Mouse (Mus musculus) midbrain, embryonic 13.5 days (tissue): ENCODE results near the gene Ddc. TPM values are rescaled to one million over a fixed set of nuclear protein-coding genes. Genes with fewer than 3 reads are reported as not detected.

Experiments used
- ATAC-seq: fragments of 200-750 bp; cut with Nextera tagmentation; 2 replicates; pipeline ENCODE4 v1.8.0; 2017; ENCODE audit warnings: mild to moderate bottlenecking, moderate TSS enrichment, moderate library complexity
- H3K27ac ChIP-seq: fragments of 300-500 bp; sonication (generic); 2 replicates; pipeline ENCODE4 v1.5.1; 2015; ENCODE audit warnings: inconsistent platforms, mild to moderate bottlenecking, moderate library complexity
- H3K27me3 ChIP-seq: fragments of 300-500 bp; sonication (generic); 2 replicates; pipeline ENCODE4 v1.6.1; 2015; ENCODE audit warnings: mild to moderate bottlenecking, inconsistent platforms
- H3K36me3 ChIP-seq: fragments of 300-500 bp; sonication (generic); 2 replicates; pipeline ENCODE4 v1.6.1; 2015; ENCODE audit warnings: mild to moderate bottlenecking, inconsistent platforms
- H3K4me1 ChIP-seq: fragments of 300-500 bp; sonication (generic); replicated peaks from 2 replicates; pipeline ENCODE4 v1.6.1; 2015; ENCODE audit warnings: inconsistent platforms
- H3K4me2 ChIP-seq: fragments of 300-500 bp; sonication (generic); replicated peaks from 2 replicates; pipeline ENCODE4 v1.6.1; 2015; ENCODE audit warnings: moderate library complexity, mild to moderate bottlenecking, inconsistent platforms
- H3K4me3 ChIP-seq: fragments of 300-500 bp; sonication (generic); replicated peaks from 2 replicates; pipeline ENCODE4 v1.5.1; 2015; ENCODE audit warnings: mild to moderate bottlenecking, inconsistent platforms
- H3K9ac ChIP-seq: fragments of 300-500 bp; sonication (generic); replicated peaks from 2 replicates; pipeline ENCODE4 v1.6.1; 2015; ENCODE audit warnings: mild to moderate bottlenecking, inconsistent platforms
- H3K9me3 ChIP-seq: fragments of 300-500 bp; sonication (generic); 2 replicates; pipeline ENCODE4 v1.6.1; 2016; ENCODE audit warnings: mild to moderate bottlenecking, inconsistent platforms
- WGBS: fragments of 180-500 bp; shearing (Covaris S2); methylation state at CpG from one replicate; pipeline ENCODE4 v1.1.7; 2015; 5-methylcytosine and 5-hydroxymethylcytosine counted together
- polyA plus RNA-seq: library from polyadenylated mRNA; unstranded; fragments of >200 nt; fragmentation: Nextera tagmentation; extraction: Ambion mirVana; gene quantifications from 2 replicates; pipeline ENCODE4 v1.2.1, GENCODE M21; 2015

The Ddc gene
- polyA plus RNA-seq, 1 experiment from 2014 or later, result 43.0 TPM

GRCm38 (mm10) chr11:11835791-11836190, 62.2 kb downstream of the Ddc start:
- Histone ChIP-seq H3K9ac (no peak overlapping the region), H3K27me3 (no peaks in the 10 kb centered on the region), H3K4me1 (peaks cover 28% of the 10 kb centered on the region), H3K4me2 (no peak overlapping the region), H3K27ac (no peak overlapping the region), H3K36me3 (no peaks in the 10 kb centered on the region), H3K4me3 (no peak overlapping the region), H3K9me3 (no peaks in the 10 kb centered on the region)
- 86% methylated on average over 4 of the region's 4 CpGs for WGBS
- no peak for ATAC-seq

GRCm38 (mm10) chr11:11835361-11835760, 62.6 kb downstream of the Ddc start:
- no peak overlapping the region for H3K9ac ChIP-seq
- no peak overlapping the region for H3K4me2 ChIP-seq
- no peak for ATAC-seq
- H3K9me3 ChIP-seq, result no peaks in the 10 kb centered on the region
- WGBS, result 41% methylated on average over 6 of the region's 6 CpGs
- H3K4me1 ChIP-seq, result peaks cover 32% of the 10 kb centered on the region
- H3K27me3 ChIP-seq, result no peaks in the 10 kb centered on the region
- H3K4me3 ChIP-seq, result no peak overlapping the region
- H3K36me3 ChIP-seq, result no peaks in the 10 kb centered on the region
- no peak overlapping the region for H3K27ac ChIP-seq

GRCm38 (mm10) chr11:11833100-11833499, 64.8 kb downstream of the Ddc start:
- Histone ChIP-seq H3K27me3 (no peaks in the 10 kb centered on the region), H3K36me3 (no peaks in the 10 kb centered on the region), H3K27ac (no peak overlapping the region), H3K9me3 (no peaks in the 10 kb centered on the region), H3K9ac (no peak overlapping the region), H3K4me1 (peaks cover 53% of the 10 kb centered on the region), H3K4me2 (no peak overlapping the region), H3K4me3 (no peak overlapping the region)
- ATAC-seq, result no peak
- WGBS, result 51% methylated on average over 8 of the region's 8 CpGs

GRCm38 (mm10) chr11:11832755-11833084, 65.2 kb downstream of the Ddc start:
- H3K4me1 ChIP-seq, result peaks cover 55% of the 10 kb centered on the region
- H3K9me3 ChIP-seq, result no peaks in the 10 kb centered on the region
- no peak overlapping the region for H3K4me2 ChIP-seq
- H3K27ac ChIP-seq, result no peak overlapping the region
- 41% methylated on average over 6 of the region's 6 CpGs for WGBS
- no peak overlapping the region for H3K4me3 ChIP-seq
- no peak for ATAC-seq
- no peaks in the 10 kb centered on the region for H3K36me3 ChIP-seq
- no peak overlapping the region for H3K9ac ChIP-seq
- H3K27me3 ChIP-seq, result no peaks in the 10 kb centered on the region

- H3K4me1 ChIP-seq, result peaks cover 54% of the 10 kb centered on the region
- no peak overlapping the region; the same call in 1 of the 2 replicates for H3K27ac ChIP-seq
These were observed 65.8 kb downstream of the Ddc start for GRCm38 (mm10) chr11:11831940-11832754.

GRCm38 (mm10) chr11:11831526-11831925, 66.4 kb downstream of the Ddc start:
- Histone ChIP-seq H3K27me3 (no peaks in the 10 kb centered on the region), H3K4me2 (no peak overlapping the region), H3K27ac (no peak overlapping the region), H3K36me3 (no peaks in the 10 kb centered on the region), H3K4me1 (peaks cover 49% of the 10 kb centered on the region), H3K9me3 (no peaks in the 10 kb centered on the region), H3K9ac (no peak overlapping the region), H3K4me3 (no peak overlapping the region)
- 27% methylated on average over 6 of the region's 6 CpGs for WGBS
- ATAC-seq, result no peak

More at GRCm38 (mm10) chr11:11831940-11832754, 65.8 kb downstream of the Ddc start:
- WGBS, result 11% methylated on average over 6 of the region's 6 CpGs
- H3K27me3 ChIP-seq, result no peaks in the 10 kb centered on the region
- no peak for ATAC-seq
- H3K4me2 ChIP-seq, result no peak overlapping the region
- H3K9ac ChIP-seq, result no peak overlapping the region
- no peaks in the 10 kb centered on the region for H3K36me3 ChIP-seq
- H3K4me3 ChIP-seq, result no peak overlapping the region
- H3K9me3 ChIP-seq, result no peaks in the 10 kb centered on the region

- Histone ChIP-seq H3K4me1 (peaks cover 44% of the 10 kb centered on the region), H3K36me3 (no peaks in the 10 kb centered on the region), H3K4me2 (no peak overlapping the region), H3K27ac (no peak overlapping the region), H3K27me3 (no peaks in the 10 kb centered on the region), H3K9me3 (no peaks in the 10 kb centered on the region), H3K9ac (no peak overlapping the region), H3K4me3 (no peak overlapping the region)
- 37% methylated on average over 12 of the region's 12 CpGs for WGBS
- no peak for ATAC-seq
These were observed 67.0 kb downstream of the Ddc start for GRCm38 (mm10) chr11:11830884-11831495.

- 17% methylated on average over 11 of the region's 11 CpGs for WGBS
- peaks cover 58% of the 10 kb centered on the region for H3K4me1 ChIP-seq
- H3K27ac ChIP-seq, result no peak overlapping the region
- H3K27me3 ChIP-seq, result no peaks in the 10 kb centered on the region
- H3K4me2 ChIP-seq, result no peak overlapping the region
- H3K36me3 ChIP-seq, result no peaks in the 10 kb centered on the region
- H3K4me3 ChIP-seq, result no peak overlapping the region
- no peaks in the 10 kb centered on the region for H3K9me3 ChIP-seq
- no peak overlapping the region for H3K9ac ChIP-seq
- ATAC-seq, result peak; percentile 51
These were observed 68.6 kb downstream of the Ddc start for GRCm38 (mm10) chr11:11829161-11830000.

- Histone ChIP-seq H3K9me3 (no peaks in the 10 kb centered on the region), H3K4me1 (peaks cover 64% of the 10 kb centered on the region)
- ATAC-seq, result peak; percentile 38
These were observed 69.2 kb downstream of the Ddc start for GRCm38 (mm10) chr11:11828761-11829160.

GRCm38 (mm10) chr11:11828251-11828650, 69.7 kb downstream of the Ddc start:
- 24% methylated on average over 5 of the region's 5 CpGs for WGBS
- Histone ChIP-seq H3K27ac (peak overlapping the region; percentile 26; the same call in 1 of the 2 replicates), H3K9me3 (no peaks in the 10 kb centered on the region), H3K36me3 (no peaks in the 10 kb centered on the region), H3K4me1 (peaks cover 69% of the 10 kb centered on the region), H3K4me3 (no peak overlapping the region), H3K4me2 (no peak overlapping the region), H3K27me3 (no peaks in the 10 kb centered on the region), H3K9ac (no peak overlapping the region; the same call in 1 of the 2 replicates)
- peak; percentile 27 for ATAC-seq

More at GRCm38 (mm10) chr11:11828761-11829160, 69.2 kb downstream of the Ddc start:
- Histone ChIP-seq H3K9ac (no peak overlapping the region; the same call in 1 of the 2 replicates), H3K4me3 (no peak overlapping the region), H3K27ac (no peak overlapping the region), H3K36me3 (no peaks in the 10 kb centered on the region), H3K27me3 (no peaks in the 10 kb centered on the region), H3K4me2 (no peak overlapping the region)
- WGBS, result 28% methylated on average over 6 of the region's 6 CpGs

- no peak for ATAC-seq
- Histone ChIP-seq H3K27me3 (no peaks in the 10 kb centered on the region), H3K9me3 (no peaks in the 10 kb centered on the region), H3K9ac (no peak overlapping the region), H3K4me2 (no peak overlapping the region), H3K4me3 (no peak overlapping the region), H3K27ac (no peak overlapping the region), H3K36me3 (no peaks in the 10 kb centered on the region), H3K4me1 (peaks cover 72% of the 10 kb centered on the region)
These were observed 71.5 kb downstream of the Ddc start for GRCm38 (mm10) chr11:11826475-11826874.

GRCm38 (mm10) chr11:11825670-11826069, 72.3 kb downstream of the Ddc start:
- Histone ChIP-seq H3K36me3 (no peaks in the 10 kb centered on the region), H3K4me3 (no peak overlapping the region), H3K9me3 (no peaks in the 10 kb centered on the region), H3K27me3 (no peaks in the 10 kb centered on the region), H3K4me1 (peaks cover 74% of the 10 kb centered on the region), H3K27ac (peak overlapping the region; percentile 48; the same call in 1 of the 2 replicates), H3K9ac (no peak overlapping the region), H3K4me2 (no peak overlapping the region)
- ATAC-seq, result no peak
- WGBS, result 85% methylated on average over 6 of the region's 6 CpGs
